Mouse (Mus musculus): ENCODE data around the gene Plcd3. TPM values are rescaled to one million over a fixed set of nuclear protein-coding genes. Genes with fewer than 3 reads are reported as not detected.

Gene Plcd3
- polyA plus RNA-seq, 1 experiment from 2014 or later: 4.2 TPM

DNA sequence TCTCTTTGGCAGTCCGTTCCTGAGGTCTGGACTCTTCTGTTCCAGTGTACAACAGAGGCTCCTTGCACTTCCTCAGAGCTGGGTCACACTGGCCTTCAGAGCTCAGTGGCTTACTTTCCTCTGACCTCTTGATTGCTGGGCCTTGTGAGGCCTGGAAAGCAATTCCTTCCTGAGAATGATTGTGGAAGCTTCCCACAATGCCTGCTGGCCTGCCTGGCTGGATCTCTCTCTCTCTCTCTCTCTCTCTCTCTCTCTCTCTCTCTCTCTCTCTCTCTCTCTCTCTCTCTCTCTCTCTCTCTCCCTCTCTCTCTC lies 40.4 kb upstream of the Plcd3 start:
- no peak for TF ChIP-seq CTCF (IDR thresholded peaks at IDR 0.05; ENCODE audit: low read depth)
- H3K36me3 ChIP-seq (ENCODE audit: insufficient read depth, low read length): 0 out of 2 replicates have a peak, but pooled peaks cover 4% of the 10 kb centered on the region
- no peaks in the 10 kb centered on the region for H3K27me3 ChIP-seq (ENCODE audit: insufficient read depth, low read length)
- H3K4me3 ChIP-seq (replicated peaks; ENCODE audit: low read depth, low read length): no peak overlapping the region
- peaks cover 23% of the 10 kb centered on the region for H3K4me1 ChIP-seq (replicated peaks; ENCODE audit: insufficient read depth, low read length)
- peak; percentile 56 for DNase-seq (ENCODE audit: low spot score)
- peak overlapping the region; percentile 40; the same call in 1 of the 2 replicates for H3K4me2 ChIP-seq (ENCODE audit: low read length)
- H3K9me3 ChIP-seq (replicated peaks; ENCODE audit: low read length): no peaks in the 10 kb centered on the region
- H3K27ac ChIP-seq: peak overlapping the region; percentile 84
- ATAC-seq (replicated peaks; ENCODE audit: low FRiP score, low read depth): peak; percentile 14; the same call in 1 of the 2 replicates
- 20% methylated on average over 1 of the region's 1 CpGs for WGBS
- no peak overlapping the region; the same call in 1 of the 2 replicates for H3K9ac ChIP-seq (ENCODE audit: low read depth, low read length)

DNA sequence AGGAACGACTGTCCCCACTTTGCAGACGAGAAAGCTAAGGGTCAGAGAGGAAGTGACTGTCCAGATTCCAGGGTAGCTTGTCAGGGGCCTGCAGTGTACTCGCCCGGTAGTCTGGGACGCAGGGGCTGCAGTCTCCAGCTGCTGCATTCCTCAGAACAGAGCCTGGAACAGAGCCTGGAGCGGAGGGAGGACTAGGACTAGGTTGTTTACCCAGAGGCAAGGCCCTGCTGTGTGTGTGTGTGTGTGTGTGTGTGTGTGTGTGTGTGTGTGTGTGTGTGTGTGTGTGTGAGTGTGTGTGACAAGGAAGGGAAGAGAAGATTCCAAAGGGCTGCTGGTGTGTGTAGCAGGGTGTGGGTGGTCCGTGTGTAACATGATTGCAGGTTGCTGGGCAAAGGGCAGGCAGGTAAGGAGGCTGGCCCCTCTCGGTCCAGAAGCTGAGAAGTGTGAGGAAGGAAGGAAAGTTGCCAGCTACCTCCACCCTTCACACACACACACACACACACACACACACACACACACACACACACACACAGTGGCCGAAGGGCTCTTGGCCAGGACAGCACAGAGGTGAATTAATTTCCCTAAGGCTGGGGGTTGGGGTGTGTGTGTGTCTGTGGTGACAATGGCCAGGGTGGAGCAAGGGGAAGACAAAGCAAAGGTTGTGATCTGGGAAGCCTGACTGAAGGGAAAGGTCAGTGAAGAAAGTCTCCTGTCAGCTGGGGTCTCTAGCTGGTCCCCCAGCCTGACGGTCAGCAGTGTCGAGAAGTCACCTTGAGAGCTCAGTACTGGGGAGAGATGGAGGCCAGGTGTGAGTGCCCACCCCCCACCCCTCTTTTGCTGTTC lies 39.9 kb upstream of the Plcd3 start:
- H3K9ac ChIP-seq (ENCODE audit: low read depth, low read length): peak overlapping the region; percentile 35; the same call in 1 of the 2 replicates
- DNase-seq (ENCODE audit: low spot score) (peak; percentile 86), ATAC-seq (replicated peaks; ENCODE audit: low FRiP score, low read depth) (peak; percentile 63)
- H3K27me3 ChIP-seq (ENCODE audit: insufficient read depth, low read length): no peaks in the 10 kb centered on the region
- H3K4me3 ChIP-seq (replicated peaks; ENCODE audit: low read depth, low read length): no peak overlapping the region
- peak overlapping the region; percentile 84 for H3K27ac ChIP-seq
- WGBS: 12% methylated on average over 11 of the region's 11 CpGs
- peaks cover 23% of the 10 kb centered on the region for H3K4me1 ChIP-seq (replicated peaks; ENCODE audit: insufficient read depth, low read length)
- H3K9me3 ChIP-seq (replicated peaks; ENCODE audit: low read length): no peaks in the 10 kb centered on the region
- H3K36me3 ChIP-seq (ENCODE audit: insufficient read depth, low read length): 0 out of 2 replicates have a peak, but pooled peaks cover 4% of the 10 kb centered on the region
- TF ChIP-seq CTCF (IDR thresholded peaks at IDR 0.05; ENCODE audit: low read depth): no peak
- H3K4me2 ChIP-seq (ENCODE audit: low read length): peak overlapping the region; percentile 11

DNA sequence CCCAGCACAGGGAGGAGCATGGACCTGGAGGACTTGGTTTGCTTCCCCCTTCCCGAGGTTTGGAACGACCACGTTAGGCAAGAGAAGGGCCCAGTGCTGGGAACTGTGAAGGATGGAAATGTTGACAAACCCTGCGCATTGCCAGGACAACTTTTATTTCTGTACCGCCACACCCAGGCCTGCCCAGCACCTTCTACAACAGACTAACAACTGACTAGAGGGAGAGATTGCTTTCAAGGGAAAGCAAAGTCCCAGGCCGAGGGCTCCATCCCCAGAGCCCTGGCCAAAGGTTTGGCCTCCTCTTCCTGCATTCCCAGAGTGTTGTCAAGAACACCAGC lies 39.3 kb upstream of the Plcd3 start:
- 0 out of 2 replicates have a peak, but pooled peaks cover 4% of the 10 kb centered on the region for H3K36me3 ChIP-seq (ENCODE audit: insufficient read depth, low read length)
- ATAC-seq (replicated peaks; ENCODE audit: low FRiP score, low read depth): no peak
- no peaks in the 10 kb centered on the region for H3K9me3 ChIP-seq (replicated peaks; ENCODE audit: low read length)
- H3K4me1 ChIP-seq (replicated peaks; ENCODE audit: insufficient read depth, low read length): peaks cover 23% of the 10 kb centered on the region
- DNase-seq (ENCODE audit: low spot score): no peak
- peak overlapping the region; percentile 84 for H3K27ac ChIP-seq
- H3K9ac ChIP-seq (ENCODE audit: low read depth, low read length): 0 out of 2 replicates have a peak overlapping the region, but pooled peaks have one; percentile 27
- WGBS: 50% methylated on average over 6 of the region's 6 CpGs
- H3K27me3 ChIP-seq (ENCODE audit: insufficient read depth, low read length): no peaks in the 10 kb centered on the region
- no peak overlapping the region for H3K4me2 ChIP-seq (ENCODE audit: low read length)
- no peak for TF ChIP-seq CTCF (IDR thresholded peaks at IDR 0.05; ENCODE audit: low read depth)
- H3K4me3 ChIP-seq (replicated peaks; ENCODE audit: low read depth, low read length): no peak overlapping the region

DNA sequence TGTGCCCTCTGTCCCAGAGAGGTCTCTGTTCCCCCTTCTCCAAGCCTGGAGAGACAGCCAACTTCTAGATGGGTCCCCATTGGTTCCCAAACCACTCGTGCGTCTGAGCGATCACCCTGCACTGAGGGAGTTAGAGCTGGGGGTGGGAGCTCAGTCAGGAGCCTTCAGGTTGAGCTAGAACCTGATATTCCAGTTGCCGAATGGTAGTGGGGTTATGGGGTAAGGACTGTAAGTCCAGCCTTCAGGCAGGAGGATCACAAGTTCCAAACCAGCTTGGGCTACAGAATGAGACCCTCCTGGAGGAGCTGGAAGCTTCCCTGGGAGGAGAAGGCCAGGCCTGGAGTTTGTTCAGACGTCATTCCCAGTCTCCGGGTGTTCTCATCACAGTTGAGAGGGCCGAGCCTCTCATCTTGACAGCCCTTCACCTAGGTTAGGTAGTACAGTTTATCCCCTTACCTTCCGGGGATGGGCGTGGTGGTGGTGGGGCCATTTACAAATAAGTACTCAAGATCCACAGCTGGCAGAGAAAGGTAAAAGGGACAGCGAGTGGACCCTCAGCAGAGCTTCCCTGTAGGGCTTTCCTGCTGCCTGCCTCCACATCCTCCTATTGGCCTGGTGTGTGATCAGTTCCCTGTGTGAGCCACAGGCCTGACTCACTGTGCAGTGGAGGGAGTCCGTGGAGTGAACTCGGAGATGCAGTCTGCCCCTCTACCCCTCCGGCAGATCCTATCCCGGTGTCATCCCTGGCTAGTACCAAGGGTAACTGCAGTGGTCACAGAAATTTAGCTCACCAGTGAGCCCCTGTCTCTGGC lies 38.7 kb upstream of the Plcd3 start:
- Histone ChIP-seq H3K27ac (peak overlapping the region; percentile 84), H3K9ac (ENCODE audit: low read depth, low read length) (0 out of 2 replicates have a peak overlapping the region, but pooled peaks have one; percentile 27), H3K9me3 (replicated peaks; ENCODE audit: low read length) (no peaks in the 10 kb centered on the region), H3K36me3 (ENCODE audit: insufficient read depth, low read length) (0 out of 2 replicates have a peak, but pooled peaks cover 4% of the 10 kb centered on the region), H3K4me2 (ENCODE audit: low read length) (no peak overlapping the region), H3K4me3 (replicated peaks; ENCODE audit: low read depth, low read length) (no peak overlapping the region), H3K27me3 (ENCODE audit: insufficient read depth, low read length) (no peaks in the 10 kb centered on the region), H3K4me1 (replicated peaks; ENCODE audit: insufficient read depth, low read length) (peaks cover 23% of the 10 kb centered on the region)
- DNase-seq (ENCODE audit: low spot score) (no peak), ATAC-seq (replicated peaks; ENCODE audit: low FRiP score, low read depth) (no peak)
- WGBS: 77% methylated on average over 14 of the region's 14 CpGs
- TF ChIP-seq CTCF (IDR thresholded peaks at IDR 0.05; ENCODE audit: low read depth): no peak

DNA sequence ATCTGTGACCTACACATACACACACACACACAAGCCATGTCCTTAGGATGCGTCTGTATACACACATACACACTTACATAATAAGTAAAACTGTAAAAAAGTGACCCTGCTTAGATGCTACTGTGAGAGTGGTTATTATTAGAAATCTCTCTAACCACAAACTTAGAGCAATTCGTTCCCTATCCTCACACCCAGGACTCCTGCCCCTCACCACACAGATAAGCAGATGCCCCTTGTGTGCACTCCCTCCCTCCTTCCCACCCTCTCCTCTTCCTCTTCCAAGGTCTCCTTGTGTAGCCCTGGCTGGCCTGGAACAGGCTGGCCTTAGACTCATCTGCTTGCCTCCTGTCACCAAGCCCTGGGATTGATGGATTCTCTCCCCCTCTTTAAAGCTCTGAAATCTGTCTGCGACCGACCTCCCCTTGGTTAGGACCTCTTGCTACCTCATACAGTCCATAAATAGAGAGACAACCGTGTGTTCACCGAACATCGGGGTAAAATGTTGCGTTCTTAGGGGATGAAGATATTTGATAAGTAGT lies 34.6 kb upstream of the Plcd3 start:
- ATAC-seq (replicated peaks; ENCODE audit: low FRiP score, low read depth): no peak
- no peak for DNase-seq (ENCODE audit: low spot score)
- H3K4me3 ChIP-seq (replicated peaks; ENCODE audit: low read depth, low read length): no peak overlapping the region
- no peaks in the 10 kb centered on the region for H3K9me3 ChIP-seq (replicated peaks; ENCODE audit: low read length)
- no peak overlapping the region for H3K4me2 ChIP-seq (ENCODE audit: low read length)
- H3K36me3 ChIP-seq (ENCODE audit: insufficient read depth, low read length): 0 out of 2 replicates have a peak, but pooled peaks cover 4% of the 10 kb centered on the region
- no peaks in the 10 kb centered on the region for H3K27me3 ChIP-seq (ENCODE audit: insufficient read depth, low read length)
- WGBS: 76% methylated on average over 8 of the region's 8 CpGs
- peaks cover 13% of the 10 kb centered on the region for H3K4me1 ChIP-seq (replicated peaks; ENCODE audit: insufficient read depth, low read length)
- no peak overlapping the region for H3K9ac ChIP-seq (ENCODE audit: low read depth, low read length)
- no peak overlapping the region for H3K27ac ChIP-seq
- TF ChIP-seq CTCF (IDR thresholded peaks at IDR 0.05; ENCODE audit: low read depth): no peak

DNA sequence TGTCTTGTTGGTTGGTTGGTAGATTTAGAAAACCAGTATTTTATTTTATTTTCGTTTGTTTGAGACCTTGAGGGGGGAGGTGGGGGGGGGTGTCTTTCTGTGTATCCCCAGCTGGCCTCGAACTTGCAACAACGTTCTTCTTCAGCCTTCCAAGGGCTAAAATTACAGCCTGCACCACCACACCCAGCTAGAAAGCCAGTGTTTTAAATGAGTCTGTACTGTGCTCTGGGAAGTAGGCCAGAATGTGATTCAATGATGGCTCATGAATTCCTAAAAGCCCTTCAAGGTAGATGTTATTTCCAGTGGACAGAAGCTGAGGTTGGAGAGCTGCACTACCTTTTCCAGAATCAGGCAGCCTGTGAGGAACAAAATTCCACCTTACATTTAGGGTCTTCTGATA lies 32.8 kb upstream of the Plcd3 start:
- no peak for ATAC-seq (replicated peaks; ENCODE audit: low FRiP score, low read depth)
- no peaks in the 10 kb centered on the region for H3K9me3 ChIP-seq (replicated peaks; ENCODE audit: low read length)
- peaks cover 16% of the 10 kb centered on the region for H3K4me1 ChIP-seq (replicated peaks; ENCODE audit: insufficient read depth, low read length)
- no peak overlapping the region for H3K9ac ChIP-seq (ENCODE audit: low read depth, low read length)
- H3K27ac ChIP-seq: peak overlapping the region; percentile 87; the same call in 1 of the 2 replicates
- no peaks in the 10 kb centered on the region for H3K27me3 ChIP-seq (ENCODE audit: insufficient read depth, low read length)
- TF ChIP-seq CTCF (IDR thresholded peaks at IDR 0.05; ENCODE audit: low read depth): no peak
- 75% methylated on average over 3 of the region's 3 CpGs for WGBS
- DNase-seq (ENCODE audit: low spot score): no peak
- no peak overlapping the region for H3K4me3 ChIP-seq (replicated peaks; ENCODE audit: low read depth, low read length)
- 0 out of 2 replicates have a peak, but pooled peaks cover 4% of the 10 kb centered on the region for H3K36me3 ChIP-seq (ENCODE audit: insufficient read depth, low read length)
- H3K4me2 ChIP-seq (ENCODE audit: low read length): no peak overlapping the region
